ENCODE assay signal across 8 mouse cellular contexts in the genomic region with DNA sequence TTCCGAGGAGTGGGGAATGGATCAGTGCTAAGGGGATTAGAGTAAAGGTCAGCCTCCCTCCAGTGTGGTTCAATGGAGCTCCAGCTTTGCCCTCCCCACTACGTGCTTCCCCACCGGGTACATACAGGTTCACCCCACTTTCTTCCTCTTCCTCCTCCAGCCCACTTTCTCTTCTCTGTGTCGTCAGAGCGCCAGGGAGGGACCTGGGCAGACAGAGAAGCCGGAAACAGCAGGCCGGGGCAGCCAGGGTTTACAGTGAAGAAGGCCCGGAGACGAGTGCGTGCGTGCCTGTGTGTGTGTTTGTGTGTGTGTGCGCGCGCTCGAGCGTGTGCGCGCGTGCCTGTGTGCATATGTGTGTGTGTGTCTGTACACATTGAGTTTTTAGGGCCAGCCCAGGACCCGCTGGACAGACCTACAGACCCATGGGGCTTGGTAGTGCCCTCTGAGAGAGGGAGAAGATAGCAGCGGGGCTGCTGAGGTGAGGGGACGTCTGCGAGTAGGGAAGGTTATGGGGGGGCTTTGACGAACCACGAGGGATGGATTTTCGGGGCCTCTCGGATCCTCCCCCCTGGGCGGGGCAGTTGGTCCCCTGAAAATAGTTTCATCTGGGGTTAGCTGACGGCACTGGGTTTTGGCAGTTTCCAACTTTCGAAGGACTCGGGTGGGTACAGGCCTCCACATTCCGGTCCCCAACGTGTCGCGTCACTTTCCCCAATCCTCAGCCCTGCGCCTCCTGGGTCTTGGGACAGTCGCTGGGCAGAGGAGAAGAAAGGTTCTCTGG. TPM values are rescaled to one million over a fixed set of nuclear protein-coding genes. Genes with fewer than 3 reads are reported as not detected.
A peak's percentile ranks its signal among the peaks of the same experiment; 100 is the strongest.
DNase-seq lines count a peak whose midpoint lies in the region; ATAC-seq and TF ChIP-seq lines count a peak whose summit lies in the region.

Gene Stat6, plus strand, starts transcription at position 215 of the 781 bp plus-strand sequence.

- no peaks in the 10 kb centered on the region for H3K9me3 ChIP-seq in forebrain, postnatal 0 days (ENCODE audit: low read length)
- H3K9me3 ChIP-seq in hindbrain, embryonic 11.5 days (ENCODE audit: control insufficient read depth, low read length): no peaks in the 10 kb centered on the region

- H3K27me3 ChIP-seq in forebrain, postnatal 0 days (ENCODE audit: insufficient read depth, low read length): peaks cover 2% of the 10 kb centered on the region; the same call in 1 of the 2 replicates
- H3K27me3 ChIP-seq in hindbrain, embryonic 11.5 days (ENCODE audit: control insufficient read depth, insufficient read depth, low read length): peaks cover 21% of the 10 kb centered on the region

- H3K9ac ChIP-seq in forebrain, postnatal 0 days: peak within 1 kb of the TSS; percentile 39
- peak within 1 kb of the TSS; percentile 37 for H3K9ac ChIP-seq in hindbrain, embryonic 11.5 days (ENCODE audit: low read depth, low read length)

- peak; percentile 54; the same call in 1 of the 2 replicates for ATAC-seq in frontal cortex, adult (ENCODE audit: low TSS enrichment)
- ATAC-seq in forebrain, postnatal 0 days: peak; percentile 41; the same call in 1 of the 2 replicates
- peak; percentile 54; the same call in 1 of the 2 replicates for ATAC-seq in hindbrain, embryonic 11.5 days (ENCODE audit: low FRiP score)
- peak; percentile 87 for ATAC-seq in megakaryocyte-erythroid progenitor cell, adult 5-6 weeks (replicated peaks; ENCODE audit: low FRiP score, low TSS enrichment, poor library complexity, severe bottlenecking)

- peak within 1 kb of the TSS; percentile 52 for H3K4me2 ChIP-seq in forebrain, postnatal 0 days (ENCODE audit: low read depth)
- H3K4me2 ChIP-seq in hindbrain, embryonic 11.5 days (replicated peaks; ENCODE audit: low read depth, low read length): peak within 1 kb of the TSS; percentile 33

- TF ChIP-seq CTCF in forebrain, postnatal 0 days (IDR thresholded peaks at IDR 0.05; ENCODE audit: low read depth): no peak

- no peaks in the 10 kb centered on the region for H3K36me3 ChIP-seq in forebrain, postnatal 0 days (ENCODE audit: insufficient read depth)
- no peaks in the 10 kb centered on the region for H3K36me3 ChIP-seq in hindbrain, embryonic 11.5 days (ENCODE audit: control insufficient read depth, insufficient read depth, low read length)

- no peak for DNase-seq in frontal cortex, postnatal 25 days (ENCODE audit: low spot score in 2 of 2)
- DNase-seq in c-Kit-positive CD71-positive TER-119-negative erythroid progenitor cells, embryonic 14.5 days (ENCODE audit: low read depth): peak; percentile 70
- peak; percentile 29 for DNase-seq in forebrain, postnatal 0 days
- peak; percentile 58 for DNase-seq in hindbrain, embryonic 11.5 days (ENCODE audit: low spot score)
- DNase-seq in left cerebral cortex, postnatal 25 days (ENCODE audit: low spot score in 2 of 2): peak; percentile 28 to 49
- DNase-seq in spleen, postnatal 10 days (ENCODE audit: low spot score in 2 of 2): peak; percentile 70 to 86

- peak within 1 kb of the TSS; percentile 29; the same call in 1 of the 2 replicates for H3K27ac ChIP-seq in forebrain, postnatal 0 days (ENCODE audit: low read depth, low read length)
- peak within 1 kb of the TSS; percentile 47; the same call in 1 of the 2 replicates for H3K27ac ChIP-seq in hindbrain, embryonic 11.5 days (ENCODE audit: low read depth, low read length)

- intact Hi-C loops in left cerebral cortex, postnatal 25 days (cut with DNase I): loop anchor here (2.0 to 5.0 kb wide), 2 partner anchors 26 to 89 kb away; partner anchors contain the start of gene Nab2

- H3K4me3 ChIP-seq in forebrain, postnatal 0 days (ENCODE audit: low read depth, low read length): peak within 1 kb of the TSS; percentile 33
- H3K4me3 ChIP-seq in hindbrain, embryonic 11.5 days (ENCODE audit: low read depth, low read length): peak within 1 kb of the TSS; percentile 24

- 11% methylated on average over 37 of the region's 37 CpGs for WGBS in forebrain, postnatal 0 days
- 5% methylated on average over 33 of the region's 37 CpGs for WGBS in hindbrain, embryonic 11.5 days

- H3K4me1 ChIP-seq in forebrain, postnatal 0 days (ENCODE audit: insufficient read depth): no peaks in the 10 kb centered on the region
- peaks cover 11% of the 10 kb centered on the region for H3K4me1 ChIP-seq in hindbrain, embryonic 11.5 days (replicated peaks; ENCODE audit: control insufficient read depth, insufficient read depth, low read length)

RNA-seq across cellular contexts. Expression of gene Stat6, which starts in this region (rescaled TPM):
- total RNA-seq in forebrain, postnatal 0 days (2014; rRNA removed): 4.6 and 5.4 TPM in 2 replicates
- 4.3 and 4.4 TPM in 2 replicates for polyA plus RNA-seq in forebrain, postnatal 0 days (2015; fragmentation: Nextera tagmentation; extraction: Ambion mirVana)
- 6.0 and 6.9 TPM in 2 replicates for polyA plus RNA-seq in hindbrain, embryonic 11.5 days (2014; fragmentation: Nextera tagmentation; extraction: Ambion mirVana)
- 10 to 100 TPM in 1 of 2 experiments, 1 to 10 TPM in 1; 8.8 to 10.2 TPM for total RNA-seq in left cerebral cortex, postnatal 25 days (2021)
- total RNA-seq in megakaryocyte-erythroid progenitor cell, adult 5-6 weeks (2014; fragmentation: Nextera tagmentation): 51.7 and 57.9 TPM in 2 replicates
- total RNA-seq in megakaryocyte-erythroid progenitor cell, adult 5-6 weeks (2017): 32.2 and 35.3 TPM in 2 replicates

Comparison
In these comparisons a context has a peak if more than half of its experiments do, and no peak if none do; other contexts are left out.
1. DNase-seq: peak in c-Kit-positive CD71-positive TER-119-negative erythroid progenitor cells, embryonic 14.5 days (single experiment), forebrain, postnatal 0 days (single experiment), hindbrain, embryonic 11.5 days (single experiment), left cerebral cortex, postnatal 25 days (2 of 2) and spleen, postnatal 10 days (2 of 2); none in frontal cortex, postnatal 25 days (0 of 2).
2. Peak in every context shown above with its lines, with median percentiles within 50 percentile points of each other: ATAC-seq.